Mouse (Mus musculus): Measurements from ENCODE around the gene Cwc27.

GRCm38 (mm10) chr13:104866726-104867125 is 49.8 kb upstream of the Cwc27 start:
- no peak for TF ChIP-seq TCF12 (IDR thresholded peaks at IDR 0.05; ENCODE audit: insufficient read depth, poor library complexity, severe bottlenecking)
- TF ChIP-seq MAX (IDR thresholded peaks at IDR 0.05; ENCODE audit: low read depth): no peak
- no peak for TF ChIP-seq POLR2A (IDR thresholded peaks at IDR 0.05; ENCODE audit: insufficient read length, low read depth)
- no peak for TF ChIP-seq SRF (IDR thresholded peaks at IDR 0.05; ENCODE audit: control insufficient read depth, insufficient read length, low read depth)
- no peak for TF ChIP-seq MYOD1 (IDR thresholded peaks at IDR 0.05; ENCODE audit: control insufficient read depth in 1 of 3, insufficient read length in 2 of 3, low read depth in 2 of 3)
- TF ChIP-seq MYOG (IDR thresholded peaks at IDR 0.05; ENCODE audit: control insufficient read depth in 1 of 3, insufficient read depth in 1 of 3, insufficient read length in 2 of 3, low read depth in 2 of 3): no peak
- TF ChIP-seq CEBPB (IDR thresholded peaks at IDR 0.05; ENCODE audit: insufficient read depth, poor library complexity, severe bottlenecking): no peak
